Mouse (Mus musculus) small intestine, adult 2 months (tissue): ENCODE results near the gene Amz1. TPM values are rescaled to one million over a fixed set of nuclear protein-coding genes. Genes with fewer than 3 reads are reported as not detected.

ENCODE experiments used
- H3K27ac ChIP-seq: fragments of 200-500 bp; 2 replicates; pipeline ENCODE4 v1.5.1; 2012; ENCODE audit warnings: low read depth, low read length, control low read depth, inconsistent platforms; ENCODE audit not compliant: insufficient read depth
- H3K27me3 ChIP-seq: fragments of 200-500 bp; 2 replicates; pipeline ENCODE4 v1.6.1; 2012; ENCODE audit warnings: mild to moderate bottlenecking, moderate library complexity, low read length, inconsistent platforms; ENCODE audit not compliant: control insufficient read depth, insufficient read depth
- H3K36me3 ChIP-seq: fragments of 200-500 bp; 2 replicates; pipeline ENCODE4 v1.6.1; 2012; ENCODE audit warnings: mild to moderate bottlenecking, low read length, control low read depth, inconsistent platforms; ENCODE audit not compliant: control insufficient read depth, insufficient read depth
- H3K4me1 ChIP-seq: fragments of 200-500 bp; 2 replicates; pipeline ENCODE4 v1.6.1; 2012; ENCODE audit warnings: low read length, inconsistent platforms, mixed read lengths; ENCODE audit not compliant: control insufficient read depth, insufficient read depth, insufficient read length
- H3K4me3 ChIP-seq: fragments of 200-500 bp; 2 replicates; pipeline ENCODE4 v1.5.1; 2012; ENCODE audit warnings: low read depth, mild to moderate bottlenecking, control low read depth, inconsistent platforms, low read length, moderate library complexity
- CTCF ChIP-seq: fragments of 200-500 bp; IDR thresholded peaks from 2 replicates; pipeline ENCODE4 v1.5.1; 2012; ENCODE audit warnings: low read depth, mild to moderate bottlenecking, control low read depth, inconsistent platforms, low read length, moderate library complexity, mixed read lengths; ENCODE audit not compliant: insufficient replicate concordance, insufficient read length; ENCODE audit errors: extremely low read depth
- POLR2A ChIP-seq: fragments of 200-500 bp; IDR thresholded peaks from 2 replicates; pipeline ENCODE4 v1.6.1; 2012; ENCODE audit warnings: low read depth, mild to moderate bottlenecking, control low read depth, inconsistent platforms, low read length, moderate library complexity
- WGBS: fragments of 180-500 bp; shearing (Covaris S2); methylation state at CpG from one replicate; pipeline ENCODE4 v1.1.7; 2018; 5-methylcytosine and 5-hydroxymethylcytosine counted together
- polyA plus RNA-seq: library from polyadenylated mRNA; depleted of rRNA; stranded (reverse); fragments of >200 nt; gene quantifications from 2 replicates; pipeline ENCODE4 v1.2.3, GENCODE M21; 2012; rRNA removed

The Amz1 gene
- polyA plus RNA-seq, 1 experiment: 3.8 TPM

- Histone ChIP-seq H3K36me3 (no peaks in the 10 kb centered on the region), H3K4me1 (0 out of 2 replicates have a peak, but pooled peaks cover 2% of the 10 kb centered on the region), H3K27ac (no peak overlapping the region), H3K27me3 (no peaks in the 10 kb centered on the region), H3K4me3 (no peak overlapping the region)
- no peak for TF ChIP-seq POLR2A
- TF ChIP-seq CTCF: no peak
- 74% methylated on average over 2 of the region's 2 CpGs for WGBS
These were observed 75.3 kb downstream of the Amz1 start for GRCm38 (mm10) chr5:140799190-140799589.

- Histone ChIP-seq H3K27ac (no peak overlapping the region), H3K4me1 (0 out of 2 replicates have a peak, but pooled peaks cover 2% of the 10 kb centered on the region), H3K27me3 (no peaks in the 10 kb centered on the region), H3K4me3 (no peak overlapping the region), H3K36me3 (no peaks in the 10 kb centered on the region)
- TF ChIP-seq CTCF (no peak), POLR2A (no peak)
- 71% methylated on average over 6 of the region's 6 CpGs for WGBS
These were observed 76.5 kb downstream of the Amz1 start for GRCm38 (mm10) chr5:140800288-140800923.

GRCm38 (mm10) chr5:140801782-140802181 lies 77.9 kb downstream of the Amz1 start:
- H3K27ac ChIP-seq: no peak overlapping the region
- H3K4me1 ChIP-seq: 0 out of 2 replicates have a peak, but pooled peaks cover 2% of the 10 kb centered on the region
- no peak overlapping the region for H3K4me3 ChIP-seq
- WGBS: 86% methylated on average over 5 of the region's 5 CpGs
- TF ChIP-seq POLR2A (no peak), CTCF (no peak)
- H3K36me3 ChIP-seq: no peaks in the 10 kb centered on the region
- no peaks in the 10 kb centered on the region for H3K27me3 ChIP-seq

- 67% methylated on average over 2 of the region's 2 CpGs for WGBS
- Histone ChIP-seq H3K4me1 (no peaks in the 10 kb centered on the region), H3K27ac (no peak overlapping the region), H3K36me3 (no peaks in the 10 kb centered on the region), H3K27me3 (no peaks in the 10 kb centered on the region), H3K4me3 (no peak overlapping the region)
- no peak for TF ChIP-seq POLR2A
- TF ChIP-seq CTCF: no peak
These were observed 82.3 kb downstream of the Amz1 start for GRCm38 (mm10) chr5:140806252-140806651.

- WGBS: 58% methylated on average over 2 of the region's 2 CpGs
- H3K27me3 ChIP-seq: no peaks in the 10 kb centered on the region
- H3K27ac ChIP-seq: no peak overlapping the region
- no peaks in the 10 kb centered on the region for H3K36me3 ChIP-seq
- H3K4me1 ChIP-seq: no peaks in the 10 kb centered on the region
- TF ChIP-seq CTCF: no peak
- no peak for TF ChIP-seq POLR2A
- H3K4me3 ChIP-seq: no peak overlapping the region
These were observed 83.0 kb downstream of the Amz1 start for GRCm38 (mm10) chr5:140806939-140807338.

Other genes starting within 250 kb of the Amz1 start
- 10.5 and 10.6 TPM in 2 replicates for gene Chst12, start 218.6 kb upstream of the Amz1 start, polyA plus RNA-seq
- not detected in 2 replicates for gene Grifin, start 159.1 kb upstream of the Amz1 start, polyA plus RNA-seq
- gene Lfng, start 116.8 kb upstream of the Amz1 start, polyA plus RNA-seq: 25.6 and 29.9 TPM in 2 replicates
- gene Ttyh3, start 75.1 kb upstream of the Amz1 start, polyA plus RNA-seq: 35.3 and 72.5 TPM in 2 replicates
- gene Iqce, start 21.7 kb upstream of the Amz1 start, polyA plus RNA-seq: 3.4 and 6.9 TPM in 2 replicates
- 8.8 and 17.8 TPM in 2 replicates for gene Brat1, start 19.1 kb upstream of the Amz1 start, polyA plus RNA-seq
- 27.8 and 34.8 TPM in 2 replicates for gene Gna12, start 106.3 kb downstream of the Amz1 start, polyA plus RNA-seq